Mouse (Mus musculus): ENCODE measurements around the gene Polrmt. TPM values are rescaled to one million over a fixed set of nuclear protein-coding genes. Genes with fewer than 3 reads are reported as not detected.

Gene Polrmt
- polyA plus RNA-seq, 1 experiment = 46.2 TPM

GRCm38 (mm10) chr10:79697916-79698315, 48.5 kb downstream of the Polrmt start:
- WGBS = 42% methylated on average over 6 of the region's 6 CpGs
- peak; percentile 15 for DNase-seq
- TF ChIP-seq POLR2A (IDR thresholded peaks at IDR 0.05; ENCODE audit: borderline replicate concordance, extremely low read depth, low read depth, low read length) (no peak), CTCF (IDR thresholded peaks at IDR 0.05; ENCODE audit: insufficient read depth, low read length) (no peak)
- Histone ChIP-seq H3K4me1 (ENCODE audit: control insufficient read depth, insufficient read depth, low read length) (peaks cover 20% of the 10 kb centered on the region), H3K4me3 (replicated peaks; ENCODE audit: extremely low read depth, low read depth, low read length) (no peak overlapping the region)

GRCm38 (mm10) chr10:79696129-79696651, 50.2 kb downstream of the Polrmt start:
- WGBS = 35% methylated on average over 9 of the region's 9 CpGs
- TF ChIP-seq POLR2A (IDR thresholded peaks at IDR 0.05; ENCODE audit: borderline replicate concordance, extremely low read depth, low read depth, low read length) = no peak
- no peak for TF ChIP-seq CTCF (IDR thresholded peaks at IDR 0.05; ENCODE audit: insufficient read depth, low read length)
- no peak overlapping the region for H3K4me3 ChIP-seq (replicated peaks; ENCODE audit: extremely low read depth, low read depth, low read length)
- H3K4me1 ChIP-seq (ENCODE audit: control insufficient read depth, insufficient read depth, low read length) = peaks cover 20% of the 10 kb centered on the region
- DNase-seq = peak; percentile 36

GRCm38 (mm10) chr10:79695231-79696128, 50.9 kb downstream of the Polrmt start:
- 40% methylated on average over 13 of the region's 13 CpGs for WGBS
- H3K4me1 ChIP-seq (ENCODE audit: control insufficient read depth, insufficient read depth, low read length) = peaks cover 20% of the 10 kb centered on the region
- H3K4me3 ChIP-seq (replicated peaks; ENCODE audit: extremely low read depth, low read depth, low read length) = no peak overlapping the region
- TF ChIP-seq CTCF (IDR thresholded peaks at IDR 0.05; ENCODE audit: insufficient read depth, low read length) = peak; percentile 94
- TF ChIP-seq POLR2A (IDR thresholded peaks at IDR 0.05; ENCODE audit: borderline replicate concordance, extremely low read depth, low read depth, low read length) = no peak
- peak; percentile 80 for DNase-seq

DNA sequence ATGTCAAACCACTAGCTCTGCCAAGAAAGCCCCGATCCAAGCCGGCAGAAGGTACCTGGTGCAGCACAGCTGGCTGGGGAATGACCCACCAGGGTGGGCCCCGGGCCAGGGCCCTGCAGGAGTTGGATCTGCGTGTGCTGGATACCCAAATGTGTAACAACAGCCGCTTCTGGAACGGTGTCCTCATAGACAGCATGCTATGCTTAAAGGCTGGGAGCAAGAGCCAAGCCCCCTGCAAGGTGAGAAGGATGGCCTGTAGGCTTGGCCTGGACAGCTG, 52.1 kb downstream of the Polrmt start:
- DNase-seq = no peak
- peaks cover 20% of the 10 kb centered on the region for H3K4me1 ChIP-seq (ENCODE audit: control insufficient read depth, insufficient read depth, low read length)
- no peak overlapping the region for H3K4me3 ChIP-seq (replicated peaks; ENCODE audit: extremely low read depth, low read depth, low read length)
- 82% methylated on average over 6 of the region's 6 CpGs for WGBS
- TF ChIP-seq POLR2A (IDR thresholded peaks at IDR 0.05; ENCODE audit: borderline replicate concordance, extremely low read depth, low read depth, low read length) (no peak), CTCF (IDR thresholded peaks at IDR 0.05; ENCODE audit: insufficient read depth, low read length) (no peak)

DNA sequence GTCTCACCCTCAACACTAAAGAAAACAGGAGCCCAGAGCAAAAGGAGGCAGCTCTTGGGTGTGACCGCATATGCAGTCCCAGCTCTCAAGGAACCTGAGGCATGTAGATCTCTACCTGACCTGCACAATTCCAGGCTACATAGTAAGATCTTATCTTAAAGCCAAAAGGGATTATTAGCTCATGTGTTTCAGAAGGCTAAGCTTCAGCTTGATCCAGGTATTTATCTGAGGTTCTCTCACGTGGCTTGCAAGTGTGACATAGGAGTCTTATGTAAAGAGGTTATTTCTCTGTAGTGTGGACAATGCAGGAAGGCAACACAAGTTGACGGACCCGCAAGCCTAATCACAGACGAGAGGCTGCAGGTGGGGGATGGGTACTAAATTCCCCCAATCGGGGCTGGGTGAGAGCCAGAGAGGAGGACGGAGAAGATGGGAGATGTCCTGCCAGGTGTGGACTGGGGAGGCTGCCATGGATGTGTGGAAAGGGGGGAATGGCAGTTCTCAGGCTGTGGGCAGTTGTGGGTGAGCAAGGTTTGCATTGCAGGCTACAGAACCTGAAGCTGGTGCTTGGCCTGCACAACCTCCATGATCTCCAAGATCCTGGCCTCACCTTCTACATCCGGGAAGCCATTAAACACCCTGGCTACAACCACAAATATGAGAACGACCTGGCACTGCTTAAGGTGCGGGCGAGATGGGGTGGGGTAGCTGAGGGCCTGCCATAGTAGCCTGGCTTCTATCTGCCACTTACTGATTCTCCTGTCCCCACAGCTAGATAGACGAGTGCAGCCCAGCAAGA, 52.6 kb downstream of the Polrmt start:
- WGBS = 69% methylated on average over 12 of the region's 12 CpGs
- DNase-seq = no peak
- TF ChIP-seq CTCF (IDR thresholded peaks at IDR 0.05; ENCODE audit: insufficient read depth, low read length) = no peak
- Histone ChIP-seq H3K4me1 (ENCODE audit: control insufficient read depth, insufficient read depth, low read length) (peaks cover 18% of the 10 kb centered on the region), H3K4me3 (replicated peaks; ENCODE audit: extremely low read depth, low read depth, low read length) (no peak overlapping the region)

DNA sequence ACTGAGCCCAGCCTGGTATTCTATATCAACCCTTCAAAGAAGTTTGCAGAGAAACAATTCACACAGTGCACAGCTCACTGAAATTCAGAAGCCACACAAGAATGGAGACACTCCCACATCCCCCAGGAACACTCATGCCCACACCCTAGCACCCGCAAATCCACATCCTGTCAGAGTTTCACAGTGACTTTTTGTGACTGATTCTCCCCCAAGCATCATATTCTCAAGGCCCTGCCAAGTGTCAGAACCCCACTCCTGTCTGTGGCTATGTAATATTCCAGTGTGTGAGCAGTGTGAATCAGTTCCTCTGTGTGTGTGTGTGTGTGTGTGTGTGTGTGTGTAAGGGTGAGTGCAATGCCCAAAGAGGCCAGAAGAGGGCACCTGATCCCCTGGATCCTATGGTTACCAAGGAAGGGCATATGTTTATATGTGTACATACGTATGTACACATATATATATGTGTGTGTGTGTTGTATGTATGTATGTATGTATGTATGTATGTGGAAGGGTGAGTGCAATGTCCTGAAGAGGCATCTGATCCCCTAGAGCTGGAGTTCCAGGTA, 54.3 kb downstream of the Polrmt start:
- WGBS = 96% methylated on average over 2 of the region's 2 CpGs

GRCm38 (mm10) chr10:79689178-79689577, 57.2 kb downstream of the Polrmt start:
- no peak for TF ChIP-seq CTCF (IDR thresholded peaks at IDR 0.05; ENCODE audit: insufficient read depth, low read length)
- no peak for TF ChIP-seq POLR2A (IDR thresholded peaks at IDR 0.05; ENCODE audit: borderline replicate concordance, extremely low read depth, low read depth, low read length)
- Histone ChIP-seq H3K4me1 (ENCODE audit: control insufficient read depth, insufficient read depth, low read length) (peaks cover 2% of the 10 kb centered on the region), H3K4me3 (replicated peaks; ENCODE audit: extremely low read depth, low read depth, low read length) (no peak overlapping the region)
- WGBS = 90% methylated on average over 3 of the region's 3 CpGs
- no peak for DNase-seq

More for the DNA sequence above, 54.3 kb downstream of the Polrmt start:
- TF ChIP-seq CTCF (IDR thresholded peaks at IDR 0.05; ENCODE audit: insufficient read depth, low read length) (no peak), POLR2A (IDR thresholded peaks at IDR 0.05; ENCODE audit: borderline replicate concordance, extremely low read depth, low read depth, low read length) (no peak)
- no peak for DNase-seq
- Histone ChIP-seq H3K4me3 (replicated peaks; ENCODE audit: extremely low read depth, low read depth, low read length) (no peak overlapping the region), H3K4me1 (ENCODE audit: control insufficient read depth, insufficient read depth, low read length) (peaks cover 10% of the 10 kb centered on the region)

DNA sequence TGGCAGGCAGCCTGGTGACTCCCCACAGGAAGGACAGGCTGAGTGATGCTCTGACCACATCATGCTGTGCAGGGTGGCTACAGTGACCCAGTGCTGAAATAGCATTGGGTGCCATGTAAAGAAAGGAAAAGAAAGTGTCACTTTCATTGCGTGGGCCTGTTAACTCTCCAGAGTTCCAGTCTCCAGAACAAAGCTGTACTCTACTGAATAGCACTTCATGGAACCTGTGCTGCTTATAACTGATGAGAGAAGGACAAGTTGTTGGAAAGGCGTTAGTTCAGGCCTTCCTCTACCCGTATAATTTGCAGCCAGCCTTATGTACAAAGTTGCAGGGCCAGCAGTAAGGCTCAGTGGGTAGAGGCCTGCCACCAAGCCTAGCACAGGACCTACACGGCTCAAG, 57.7 kb downstream of the Polrmt start, which contains the start of gene Gzmm:
Gene Gzmm (plus strand): TSS at position 301 of the 400 bp plus-strand sequence.
- Histone ChIP-seq H3K4me1 (ENCODE audit: control insufficient read depth, insufficient read depth, low read length) (peaks cover 7% of the 10 kb centered on the region), H3K4me3 (replicated peaks; ENCODE audit: extremely low read depth, low read depth, low read length) (no peak within 1 kb of the TSS)
- 80% methylated on average over 4 of the region's 4 CpGs for WGBS
- DNase-seq = no peak
- TF ChIP-seq CTCF (IDR thresholded peaks at IDR 0.05; ENCODE audit: insufficient read depth, low read length) = no peak
- 0 out of 2 replicates have a peak, but pooled peaks have one; percentile 11 for TF ChIP-seq POLR2A (IDR thresholded peaks at IDR 0.05; ENCODE audit: borderline replicate concordance, extremely low read depth, low read depth, low read length)

DNA sequence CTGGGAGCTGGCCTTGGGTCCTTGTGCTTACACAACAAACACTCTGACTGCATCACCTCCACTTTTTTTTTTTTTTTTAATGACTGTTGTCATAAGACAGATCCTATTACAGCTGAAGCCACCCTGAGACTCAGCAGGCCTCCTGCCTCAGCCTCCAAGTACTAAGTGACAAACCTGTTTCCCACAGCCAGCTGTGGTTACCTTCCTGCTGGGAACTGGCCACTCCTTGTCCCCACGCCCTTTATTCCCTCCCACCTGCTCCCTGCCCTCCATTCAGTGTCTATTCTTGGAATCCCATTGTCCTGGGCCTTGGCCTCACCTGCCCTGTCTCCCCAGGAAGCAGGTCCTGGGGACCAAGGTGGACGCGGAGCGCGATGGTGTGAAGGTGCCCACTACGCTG, 58.9 kb downstream of the Polrmt start:
- TF ChIP-seq POLR2A (IDR thresholded peaks at IDR 0.05; ENCODE audit: borderline replicate concordance, extremely low read depth, low read depth, low read length) (no peak), CTCF (IDR thresholded peaks at IDR 0.05; ENCODE audit: insufficient read depth, low read length) (no peak)
- DNase-seq = no peak
- peaks cover 14% of the 10 kb centered on the region for H3K4me1 ChIP-seq (ENCODE audit: control insufficient read depth, insufficient read depth, low read length)
- no peak overlapping the region for H3K4me3 ChIP-seq (replicated peaks; ENCODE audit: extremely low read depth, low read depth, low read length)
- 95% methylated on average over 6 of the region's 6 CpGs for WGBS

Data from lung, adult 2 months (tissue).